Mouse (Mus musculus) thymus, adult 18-20 months (tissue): ENCODE data around the gene Kcnmb3.

ENCODE experiments used
- DNase-seq, 2 experiments: peaks; one replicate each; pipeline ENCODE4 v3.0.0; 2022; ENCODE audit warnings: mixed read lengths in 2 of 2

Gene Kcnmb3

GRCm38 (mm10) chr3:32492097-32493090, at the start of gene Kcnmb3:
Gene Kcnmb3 (minus strand): TSS chr3:32492231.
- DNase-seq, result no peak

GRCm38 (mm10) chr3:32538091-32538490, 46.1 kb upstream of the Kcnmb3 start:
- DNase-seq, result no peak

- no peak for DNase-seq
These were observed 45.5 kb upstream of the Kcnmb3 start for GRCm38 (mm10) chr3:32537556-32537955.

GRCm38 (mm10) chr3:32535692-32536091, 43.7 kb upstream of the Kcnmb3 start:
- DNase-seq, result no peak

- DNase-seq, result no peak
These were observed 38.0 kb upstream of the Kcnmb3 start for GRCm38 (mm10) chr3:32530041-32530440.

GRCm38 (mm10) chr3:32529303-32529898, 37.4 kb upstream of the Kcnmb3 start, which contains the start of gene Mfn1:
Gene Mfn1 (plus strand): TSS chr3:32529465.
- peak; percentile 89 to 94 for DNase-seq

- no peak for DNase-seq
These were observed 35.1 kb upstream of the Kcnmb3 start for GRCm38 (mm10) chr3:32527181-32527580.

- DNase-seq, result no peak
These were observed 21.5 kb upstream of the Kcnmb3 start for GRCm38 (mm10) chr3:32513528-32513927.

GRCm38 (mm10) chr3:32512686-32513284, 20.8 kb upstream of the Kcnmb3 start:
- DNase-seq, result no peak

- no peak for DNase-seq
These were observed 19.1 kb upstream of the Kcnmb3 start for GRCm38 (mm10) chr3:32511191-32511550.

GRCm38 (mm10) chr3:32510375-32511190, 18.6 kb upstream of the Kcnmb3 start:
- DNase-seq, result peak; percentile 86 to 89

GRCm38 (mm10) chr3:32509496-32510374, 17.7 kb upstream of the Kcnmb3 start, which contains the start of gene Zfp639:
Gene Zfp639 (plus strand): TSS chr3:32510259.
- DNase-seq, result no peak

GRCm38 (mm10) chr3:32508666-32509324, 16.8 kb upstream of the Kcnmb3 start:
- peak; percentile 16 to 37 for DNase-seq

- DNase-seq, result no peak
These were observed 14.6 kb upstream of the Kcnmb3 start for GRCm38 (mm10) chr3:32506366-32507225.

- no peak for DNase-seq
These were observed 13.8 kb upstream of the Kcnmb3 start for GRCm38 (mm10) chr3:32505841-32506240.

GRCm38 (mm10) chr3:32500346-32500745, 8.3 kb upstream of the Kcnmb3 start:
- DNase-seq, result no peak

- no peak for DNase-seq
These were observed 4.7 kb upstream of the Kcnmb3 start for GRCm38 (mm10) chr3:32496711-32497070.

- no peak for DNase-seq
These were observed 4.1 kb upstream of the Kcnmb3 start for GRCm38 (mm10) chr3:32495856-32496710.
